Mouse (Mus musculus) spleen, adult 2 months (tissue): ENCODE measurements around the gene Pdhb. TPM values are rescaled to one million over a fixed set of nuclear protein-coding genes. Genes with fewer than 3 reads are reported as not detected.

ENCODE experiments used
- DNase-seq, 2 experiments: peaks; one replicate each; pipeline versions ENCODE4 v3.0.0 to v3.0.0-alpha.2; 2012 to 2021; ENCODE audit warnings: low spot score in 2 of 2, low read depth in 1 of 2
- H3K27ac ChIP-seq: fragments of 200-500 bp; 2 replicates; pipeline ENCODE4 v1.5.1; 2012; ENCODE audit warnings: low read length, inconsistent platforms; ENCODE audit not compliant: insufficient read depth
- H3K27me3 ChIP-seq: fragments of 200-500 bp; 2 replicates; pipeline ENCODE4 v1.6.1; 2012; ENCODE audit warnings: mild to moderate bottlenecking, moderate library complexity, low read length, inconsistent platforms; ENCODE audit not compliant: control insufficient read depth, insufficient read depth
- H3K36me3 ChIP-seq: fragments of 200-500 bp; 2 replicates; pipeline ENCODE4 v1.6.1; 2012; ENCODE audit warnings: mild to moderate bottlenecking, low read length, inconsistent platforms; ENCODE audit not compliant: control insufficient read depth, insufficient read depth
- H3K4me1 ChIP-seq: fragments of 200-500 bp; 2 replicates; pipeline ENCODE4 v1.6.1; 2011; ENCODE audit warnings: inconsistent platforms; ENCODE audit not compliant: control insufficient read depth, insufficient read depth, insufficient read length
- H3K4me3 ChIP-seq: fragments of 200-500 bp; 2 replicates; pipeline ENCODE4 v1.5.1; 2011; ENCODE audit warnings: mild to moderate bottlenecking, inconsistent platforms; ENCODE audit not compliant: insufficient read depth, insufficient read length; ENCODE audit errors: extremely low read depth
- CTCF ChIP-seq: fragments of 200-500 bp; IDR thresholded peaks from 2 replicates; pipeline ENCODE4 v1.5.1; 2011; ENCODE audit warnings: mild to moderate bottlenecking, inconsistent platforms; ENCODE audit not compliant: insufficient read depth, insufficient read length, insufficient replicate concordance; ENCODE audit errors: extremely low read depth
- POLR2A ChIP-seq: fragments of 200-500 bp; IDR thresholded peaks from 2 replicates; pipeline ENCODE4 v1.6.1; 2011; ENCODE audit warnings: low read depth, low read length, inconsistent platforms
- WGBS: fragments of 180-500 bp; shearing (Covaris S2); methylation state at CpG from one replicate; pipeline ENCODE4 v1.1.7; 2018; 5-methylcytosine and 5-hydroxymethylcytosine counted together
- polyA plus RNA-seq: library from polyadenylated mRNA; depleted of rRNA; stranded (reverse); fragments of >200 nt; gene quantifications from 2 replicates; pipeline ENCODE4 v1.2.3, GENCODE M21; 2012; rRNA removed

The Pdhb gene
- polyA plus RNA-seq, 1 experiment: 21.9 TPM

GRCm38 (mm10) chr14:8119454-8119853, 53.4 kb downstream of the Pdhb start:
- WGBS: 90% methylated on average over 5 of the region's 5 CpGs

GRCm38 (mm10) chr14:8117371-8117770, 55.5 kb downstream of the Pdhb start:
- TF ChIP-seq POLR2A: no peak
- TF ChIP-seq CTCF: no peak
- 91% methylated on average over 2 of the region's 2 CpGs for WGBS
- no peak overlapping the region for H3K4me3 ChIP-seq

More at GRCm38 (mm10) chr14:8119454-8119853, 53.4 kb downstream of the Pdhb start:
- TF ChIP-seq CTCF: no peak
- TF ChIP-seq POLR2A: no peak
- peaks cover 19% of the 10 kb centered on the region for H3K36me3 ChIP-seq
- H3K4me1 ChIP-seq: peaks cover 14% of the 10 kb centered on the region; the same call in 1 of the 2 replicates
- no peaks in the 10 kb centered on the region for H3K27me3 ChIP-seq
- DNase-seq: no peak
- no peak overlapping the region for H3K4me3 ChIP-seq
- H3K27ac ChIP-seq: no peak overlapping the region

More at GRCm38 (mm10) chr14:8117371-8117770, 55.5 kb downstream of the Pdhb start:
- DNase-seq: no peak
- peak overlapping the region; percentile 64; the same call in 1 of the 2 replicates for H3K27ac ChIP-seq
- H3K4me1 ChIP-seq: peaks cover 21% of the 10 kb centered on the region; the same call in 1 of the 2 replicates
- no peaks in the 10 kb centered on the region for H3K27me3 ChIP-seq
- H3K36me3 ChIP-seq: peaks cover 8% of the 10 kb centered on the region

Other genes starting within 250 kb of the Pdhb start
- not detected in 2 replicates for gene Gm45521, start 215.7 kb downstream of the Pdhb start, polyA plus RNA-seq
- gene Dnase1l3, start 178.5 kb downstream of the Pdhb start, polyA plus RNA-seq: 69.2 and 69.9 TPM in 2 replicates
- gene Abhd6, start 170.1 kb downstream of the Pdhb start, polyA plus RNA-seq: 8.3 and 8.6 TPM in 2 replicates
- gene Rpp14, start 92.7 kb downstream of the Pdhb start, polyA plus RNA-seq: 3.0 and 4.7 TPM in 2 replicates
- gene Pxk, start 74.8 kb downstream of the Pdhb start, polyA plus RNA-seq: 42.5 and 46.2 TPM in 2 replicates
- 4.4 and 4.9 TPM in 2 replicates for gene Kctd6, start 41.1 kb upstream of the Pdhb start, polyA plus RNA-seq
- gene Acox2, start 86.3 kb upstream of the Pdhb start, polyA plus RNA-seq: 0.11 TPM in 1 of 2 replicates, not detected in the other
- gene Fam107a, start 145.0 kb upstream of the Pdhb start, polyA plus RNA-seq: 0.60 and 0.85 TPM in 2 replicates
- gene Oit1, start 205.7 kb upstream of the Pdhb start, polyA plus RNA-seq: 0.07 and 0.16 TPM in 2 replicates